Comparison of ENCODE assay signal across 26 mouse cellular contexts in the genomic region with DNA sequence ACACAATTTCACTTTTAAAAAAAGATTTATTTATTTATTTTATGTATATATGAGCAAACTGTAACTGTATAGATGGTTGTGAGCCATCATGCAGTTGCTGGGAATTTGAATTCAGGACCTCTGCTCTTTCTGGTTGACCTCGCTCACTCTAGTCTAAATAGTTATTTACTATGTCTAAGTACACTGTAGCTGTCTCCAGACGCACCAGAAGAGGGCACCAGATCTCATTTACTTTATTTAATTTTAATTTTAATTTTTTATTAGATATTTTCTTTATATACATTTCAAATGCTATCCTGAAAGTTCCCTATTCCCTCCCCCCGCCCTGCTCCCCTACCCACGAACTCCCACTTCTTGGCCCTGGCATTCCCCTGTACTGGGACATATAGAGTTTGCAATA. TPM values are rescaled to one million over a fixed set of nuclear protein-coding genes. Genes with fewer than 3 reads are reported as not detected.
A peak's percentile ranks its signal among the peaks of the same experiment; 100 is the strongest.
DNase-seq lines count a peak whose midpoint lies in the region; ATAC-seq and TF ChIP-seq lines count a peak whose summit lies in the region.
"Had no signal": no experiment of that assay in that cellular context is flagged by ENCODE, and none has a peak within 500 bp of the region (broad histone marks: within the 10 kb centered on the region; RNA-seq: fewer than 3 reads in every experiment).

No protein-coding gene starts in this region.

- H3K4me1 ChIP-seq in intestine, embryonic 15.5 days (replicated peaks): no peaks in the 10 kb centered on the region
- H3K4me1 ChIP-seq: embryonic facial prominence, embryonic 13.5 days; heart, embryonic 10.5 days had no signal

- H3K9me3 ChIP-seq in intestine, embryonic 15.5 days: no peaks in the 10 kb centered on the region
- H3K9me3 ChIP-seq: embryonic facial prominence, embryonic 13.5 days; forebrain, embryonic 13.5 days; heart, embryonic 10.5 days had no signal

- H3K36me3 ChIP-seq in intestine, embryonic 15.5 days: no peaks in the 10 kb centered on the region
- H3K36me3 ChIP-seq: embryonic facial prominence, embryonic 13.5 days; heart, embryonic 10.5 days had no signal

- H3K27ac ChIP-seq in gastrocnemius, adult 2 months: no peak overlapping the region
- H3K27ac ChIP-seq in left cerebral cortex, adult 2 months: no peak overlapping the region
- no peak overlapping the region for H3K27ac ChIP-seq in intestine, embryonic 15.5 days
- H3K27ac ChIP-seq: embryonic facial prominence, embryonic 13.5 days; forebrain, embryonic 13.5 days; heart, embryonic 10.5 days; hindbrain, embryonic 14.5 days had no signal

- H3K9ac ChIP-seq in intestine, embryonic 15.5 days: no peak overlapping the region
- H3K9ac ChIP-seq: embryonic facial prominence, embryonic 13.5 days; forebrain, embryonic 13.5 days; forebrain, postnatal 0 days; hindbrain, embryonic 14.5 days had no signal

- peak; percentile 19; the same call in 1 of the 2 replicates for TF ChIP-seq CTCF in gastrocnemius, adult 2 months (IDR thresholded peaks at IDR 0.05)
- TF ChIP-seq CTCF in left cerebral cortex, adult 2 months (IDR thresholded peaks at IDR 0.05): peak; percentile 29

- WGBS in intestine, embryonic 15.5 days: 70% methylated on average over 4 of the region's 4 CpGs

- no peak for DNase-seq in gastrocnemius, adult 2 months
- no peak for DNase-seq in gastrocnemius, adult 8-10 months (ENCODE audit: low spot score in 2 of 2)
- no peak for DNase-seq in left cerebral cortex, adult 2 months (ENCODE audit: extremely low spot score in 1 of 2, low spot score in 2 of 2)
- no peak for DNase-seq in left cerebral cortex, postnatal 36 days (ENCODE audit: low spot score in 2 of 2)
- peak; percentile 52 for DNase-seq in NIH3T3 (ENCODE audit: low read depth)
- no peak for DNase-seq in adipocyte (ENCODE audit: low spot score)
- DNase-seq: adrenal gland, adult 2 months; adrenal gland, postnatal 25 days; cerebellum, adult 18-20 months; cerebellum, adult 9-11 months; cerebellum, postnatal 36 days; forebrain, postnatal 0 days; gastrocnemius, postnatal 36 days; heart, adult 11 months; heart, postnatal 10 days had no signal

- intact Hi-C loops in gastrocnemius, adult 2 months (cut with DNase I): no loop called here
- intact Hi-C loops in left cerebral cortex, adult 2 months (cut with DNase I): no loop called here
- intact Hi-C loops in left cerebral cortex, postnatal 36 days (cut with DNase I): no loop called here

- H3K4me2 ChIP-seq in intestine, embryonic 15.5 days (replicated peaks): no peak overlapping the region
- H3K4me2 ChIP-seq: embryonic facial prominence, embryonic 13.5 days; forebrain, embryonic 13.5 days; hindbrain, embryonic 14.5 days had no signal

- no peak for ATAC-seq in intestine, embryonic 15.5 days
- ATAC-seq: activated CD4-positive, CD25-positive, alpha-beta regulatory T cell, adult 4 months; forebrain, embryonic 13.5 days; forebrain, postnatal 0 days; intestine, embryonic 16.5 days had no signal

- no peaks in the 10 kb centered on the region for H3K27me3 ChIP-seq in intestine, embryonic 15.5 days (replicated peaks)
- H3K27me3 ChIP-seq: embryonic facial prominence, embryonic 13.5 days; forebrain, embryonic 13.5 days had no signal

- no peak overlapping the region for H3K4me3 ChIP-seq in gastrocnemius, adult 2 months
- H3K4me3 ChIP-seq in left cerebral cortex, adult 2 months: no peak overlapping the region
- no peak overlapping the region for H3K4me3 ChIP-seq in intestine, embryonic 15.5 days (replicated peaks)
- H3K4me3 ChIP-seq: embryonic facial prominence, embryonic 13.5 days; forebrain, embryonic 13.5 days; heart, embryonic 10.5 days had no signal

RNA-seq across cellular contexts. Expression of a gene that starts 10.8 kb away (rescaled TPM):
- 10 to 100 TPM; 29.3 to 32.8 TPM for total RNA-seq in gastrocnemius, adult 2 months (2021)
- 10 to 100 TPM; 33.7 to 48.2 (median 36.1) TPM for total RNA-seq in gastrocnemius, adult 8-10 months (2022)
- 100 to 1,000 TPM; 115 to 139 TPM for total RNA-seq in left cerebral cortex, adult 2 months (2021)
- total RNA-seq in left cerebral cortex, postnatal 36 days (2021): 100 to 1,000 TPM; 136 to 137 TPM
- polyA plus RNA-seq in intestine, embryonic 15.5 days (2015; fragmentation: Nextera tagmentation; extraction: Ambion mirVana): 10.4 and 12.6 TPM in 2 replicates

RNA-seq across cellular contexts. Expression of a gene that starts 58.5 kb away (rescaled TPM):
- not detected for total RNA-seq in gastrocnemius, adult 2 months (2021)
- not detected for total RNA-seq in gastrocnemius, adult 8-10 months (2022)
- total RNA-seq in left cerebral cortex, adult 2 months (2021): not detected
- not detected for total RNA-seq in left cerebral cortex, postnatal 36 days (2021)
- polyA plus RNA-seq in intestine, embryonic 15.5 days (2015; fragmentation: Nextera tagmentation; extraction: Ambion mirVana): not detected in 2 replicates
- total RNA-seq: adrenal gland, adult 2 months; adrenal gland, postnatal 25 days; ES-E14; forebrain, postnatal 0 days; gastrocnemius, adult 18-20 months; gastrocnemius, postnatal 36 days; hematopoietic stem cell, adult 5-6 weeks had no signal
- polyA plus RNA-seq: activated CD4-positive, CD25-positive, alpha-beta regulatory T cell, adult 4 months; adrenal gland, adult 2 months; embryonic facial prominence, embryonic 13.5 days; forebrain, embryonic 13.5 days; forebrain, postnatal 0 days; heart, embryonic 10.5 days; heart, embryonic 14.5 days; hindbrain, embryonic 14.5 days; intestine, embryonic 16.5 days had no signal
